Mouse (Mus musculus): ENCODE data around the gene Fbxo46. TPM values are rescaled to one million over a fixed set of nuclear protein-coding genes. Genes with fewer than 3 reads are reported as not detected.

Gene Fbxo46
- polyA plus RNA-seq, 1 experiment from 2014 or later: 11.6 TPM

GRCm38 (mm10) chr7:19179173-19179572 is 59.5 kb downstream of the Fbxo46 start:
- peak; percentile 82 for DNase-seq
- Histone ChIP-seq H3K4me2 (peak overlapping the region; percentile 48), H3K27ac (ENCODE audit: low read depth) (no peak overlapping the region), H3K9me3 (ENCODE audit: low read depth, low read length) (peaks cover 8% of the 10 kb centered on the region; the same call in 1 of the 2 replicates), H3K4me1 (ENCODE audit: insufficient read depth) (no peaks in the 10 kb centered on the region; the same call in 1 of the 2 replicates), H3K27me3 (ENCODE audit: insufficient read depth, low read length) (peaks cover 59% of the 10 kb centered on the region), H3K4me3 (ENCODE audit: low read depth, low read length) (peak overlapping the region; percentile 14), H3K36me3 (ENCODE audit: insufficient read depth) (no peaks in the 10 kb centered on the region; the same call in 1 of the 2 replicates), H3K9ac (no peak overlapping the region)
- 0 out of 2 replicates have a peak, but pooled peaks have one; percentile 0 for ATAC-seq (ENCODE audit: insufficient read depth)
- WGBS: 1% methylated on average over 30 of the region's 32 CpGs
- TF ChIP-seq CTCF (IDR thresholded peaks at IDR 0.05; ENCODE audit: low read depth): peak; percentile 70

DNA sequence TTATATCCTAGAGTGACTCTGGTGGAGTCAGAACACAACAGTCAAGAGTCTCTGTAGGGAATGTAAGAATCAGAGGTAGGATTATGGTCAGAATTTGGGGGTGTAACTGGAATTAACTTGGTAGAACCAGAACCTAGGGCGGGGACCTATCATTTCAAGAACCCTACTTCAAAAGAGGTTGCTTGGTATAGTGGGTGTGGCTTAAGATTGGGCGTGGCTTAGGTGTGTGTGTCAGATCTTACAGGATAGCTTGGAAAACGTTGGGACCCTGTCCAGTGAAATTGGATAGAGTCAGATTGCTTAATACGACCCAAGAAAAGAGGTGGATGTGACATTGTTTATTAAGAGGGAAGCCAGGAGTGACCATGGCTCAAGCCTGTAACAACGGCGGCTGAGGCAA is 60.3 kb downstream of the Fbxo46 start:
- Histone ChIP-seq H3K27me3 (ENCODE audit: insufficient read depth, low read length) (peaks cover 56% of the 10 kb centered on the region), H3K4me1 (ENCODE audit: insufficient read depth) (no peaks in the 10 kb centered on the region; the same call in 1 of the 2 replicates), H3K27ac (ENCODE audit: low read depth) (no peak overlapping the region), H3K36me3 (ENCODE audit: insufficient read depth) (peaks cover 4% of the 10 kb centered on the region; the same call in 1 of the 2 replicates), H3K4me3 (ENCODE audit: low read depth, low read length) (peak overlapping the region; percentile 14; the same call in 1 of the 2 replicates), H3K9ac (no peak overlapping the region), H3K9me3 (ENCODE audit: low read depth, low read length) (peaks cover 8% of the 10 kb centered on the region; the same call in 1 of the 2 replicates), H3K4me2 (peak overlapping the region; percentile 48; the same call in 1 of the 2 replicates)
- ATAC-seq (ENCODE audit: insufficient read depth): no peak
- no peak for DNase-seq
- TF ChIP-seq CTCF (IDR thresholded peaks at IDR 0.05; ENCODE audit: low read depth): no peak
- 34% methylated on average over 6 of the region's 6 CpGs for WGBS

DNA sequence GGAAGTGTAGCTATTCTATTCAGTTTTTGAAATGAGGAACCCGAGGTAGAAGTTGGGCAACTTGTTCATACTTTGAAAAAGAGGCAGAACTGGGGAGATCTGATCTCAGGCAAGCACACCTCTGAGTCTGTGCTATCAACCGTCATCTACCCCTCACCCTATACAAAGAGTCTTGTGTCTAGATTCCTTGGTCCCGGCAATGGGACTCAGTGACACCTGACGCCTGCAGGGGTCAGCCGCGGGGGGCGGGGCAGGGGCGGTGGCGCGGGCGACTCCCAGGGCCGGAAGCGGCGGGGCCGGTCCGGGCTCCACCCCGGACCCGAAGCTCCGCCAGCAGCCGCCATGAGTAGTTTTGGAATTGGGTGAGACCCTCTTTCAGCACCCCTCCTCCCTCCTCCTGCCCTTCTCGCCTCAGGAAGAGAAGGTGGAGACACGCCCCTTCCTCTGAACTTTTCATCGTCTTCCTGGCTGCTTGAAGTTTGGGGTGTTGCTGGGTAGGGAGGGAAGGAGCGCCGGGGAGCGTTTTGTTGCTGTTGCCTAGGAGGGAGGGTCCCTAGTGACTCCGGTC is 61.3 kb downstream of the Fbxo46 start:
- Histone ChIP-seq H3K9ac (peak overlapping the region; percentile 65), H3K4me2 (peak overlapping the region; percentile 69), H3K27me3 (ENCODE audit: insufficient read depth, low read length) (peaks cover 49% of the 10 kb centered on the region), H3K9me3 (ENCODE audit: low read depth, low read length) (peaks cover 5% of the 10 kb centered on the region; the same call in 1 of the 2 replicates), H3K36me3 (ENCODE audit: insufficient read depth) (peaks cover 7% of the 10 kb centered on the region; the same call in 1 of the 2 replicates), H3K27ac (ENCODE audit: low read depth) (0 out of 2 replicates have a peak overlapping the region, but pooled peaks have one; percentile 21), H3K4me1 (ENCODE audit: insufficient read depth) (no peaks in the 10 kb centered on the region; the same call in 1 of the 2 replicates), H3K4me3 (ENCODE audit: low read depth, low read length) (peak overlapping the region; percentile 61)
- ATAC-seq (ENCODE audit: insufficient read depth): peak; percentile 55
- TF ChIP-seq CTCF (IDR thresholded peaks at IDR 0.05; ENCODE audit: low read depth): no peak
- peak; percentile 66 for DNase-seq
- WGBS: under 1% methylated on average over 26 of the region's 27 CpGs

GRCm38 (mm10) chr7:19184250-19184649 is 64.6 kb downstream of the Fbxo46 start:
- 89% methylated on average over 2 of the region's 2 CpGs for WGBS
- Histone ChIP-seq H3K9me3 (ENCODE audit: low read depth, low read length) (no peaks in the 10 kb centered on the region), H3K36me3 (ENCODE audit: insufficient read depth) (peaks cover 10% of the 10 kb centered on the region; the same call in 1 of the 2 replicates), H3K4me1 (ENCODE audit: insufficient read depth) (no peaks in the 10 kb centered on the region; the same call in 1 of the 2 replicates), H3K27me3 (ENCODE audit: insufficient read depth, low read length) (peaks cover 17% of the 10 kb centered on the region), H3K9ac (no peak overlapping the region), H3K4me2 (no peak overlapping the region), H3K4me3 (ENCODE audit: low read depth, low read length) (no peak overlapping the region), H3K27ac (ENCODE audit: low read depth) (no peak overlapping the region)
- TF ChIP-seq CTCF (IDR thresholded peaks at IDR 0.05; ENCODE audit: low read depth): no peak
- DNase-seq (no peak), ATAC-seq (ENCODE audit: insufficient read depth) (no peak)

- no peak overlapping the region for H3K4me2 ChIP-seq
- peaks cover 10% of the 10 kb centered on the region; the same call in 1 of the 2 replicates for H3K36me3 ChIP-seq (ENCODE audit: insufficient read depth)
- no peaks in the 10 kb centered on the region for H3K9me3 ChIP-seq (ENCODE audit: low read depth, low read length)
- ATAC-seq (ENCODE audit: insufficient read depth): no peak
- H3K9ac ChIP-seq: no peak overlapping the region
- no peak overlapping the region for H3K4me3 ChIP-seq (ENCODE audit: low read depth, low read length)
- H3K4me1 ChIP-seq (ENCODE audit: insufficient read depth): no peaks in the 10 kb centered on the region; the same call in 1 of the 2 replicates
- H3K27ac ChIP-seq (ENCODE audit: low read depth): no peak overlapping the region
- DNase-seq: peak; percentile 39
- TF ChIP-seq CTCF (IDR thresholded peaks at IDR 0.05; ENCODE audit: low read depth): no peak
- 72% methylated on average over 6 of the region's 6 CpGs for WGBS
- H3K27me3 ChIP-seq (ENCODE audit: insufficient read depth, low read length): peaks cover 12% of the 10 kb centered on the region
These were observed 65.1 kb downstream of the Fbxo46 start for GRCm38 (mm10) chr7:19184758-19185157.

MicroRNAs encoded within 50 kb of the gene (microRNA counts, 519-probe panel; counts per million panel counts)
- 1,287 counts per million, percentile 6 among the panel's probes with 10 or more counts for microRNA mmu-miR-330

Small RNA genes within 50 kb of the gene (microRNA-seq; reads per million reads assigned to microRNA genes)
- gene Mir3100 (ENCODE audit: borderline number of aligned reads) (not detected), gene Mir330 (ENCODE audit: borderline number of aligned reads) (185 reads per million, percentile 56 among the genes with 10 or more reads in this experiment)

Other genes starting within 250 kb of the Fbxo46 start
- gene Pglyrp1, start 248.5 kb upstream of the Fbxo46 start, polyA plus RNA-seq (2014; fragmentation: Nextera tagmentation; extraction: Ambion mirVana): 2.5 and 2.6 TPM in 2 replicates
- gene Ccdc61, start 209.4 kb upstream of the Fbxo46 start, polyA plus RNA-seq (2014; fragmentation: Nextera tagmentation; extraction: Ambion mirVana): 20.4 and 24.7 TPM in 2 replicates
- gene Nova2, start 194.0 kb upstream of the Fbxo46 start, polyA plus RNA-seq (2014; fragmentation: Nextera tagmentation; extraction: Ambion mirVana): 1.2 TPM in 2 replicates
- gene Nanos2, start 132.5 kb upstream of the Fbxo46 start, polyA plus RNA-seq (2014; fragmentation: Nextera tagmentation; extraction: Ambion mirVana): not detected in 2 replicates
- 3.7 and 4.8 TPM in 2 replicates for gene Mypop, start 128.6 kb upstream of the Fbxo46 start, polyA plus RNA-seq (2014; fragmentation: Nextera tagmentation; extraction: Ambion mirVana)
- 27.3 and 35.0 TPM in 2 replicates for gene Irf2bp1, start 115.8 kb upstream of the Fbxo46 start, polyA plus RNA-seq (2014; fragmentation: Nextera tagmentation; extraction: Ambion mirVana)
- 2.2 and 2.3 TPM in 2 replicates for gene Foxa3, start 96.3 kb upstream of the Fbxo46 start, polyA plus RNA-seq (2014; fragmentation: Nextera tagmentation; extraction: Ambion mirVana)
- 22.9 and 26.8 TPM in 2 replicates for gene Sympk, start 95.5 kb upstream of the Fbxo46 start, polyA plus RNA-seq (2014; fragmentation: Nextera tagmentation; extraction: Ambion mirVana)
- gene Rsph6a, start 65.2 kb upstream of the Fbxo46 start, polyA plus RNA-seq (2014; fragmentation: Nextera tagmentation; extraction: Ambion mirVana): not detected in 2 replicates
- gene Dmwd, start 43.6 kb upstream of the Fbxo46 start, polyA plus RNA-seq (2014; fragmentation: Nextera tagmentation; extraction: Ambion mirVana): 18.5 and 19.2 TPM in 2 replicates
- 20.9 and 23.0 TPM in 2 replicates for gene Dmpk, start 36.0 kb upstream of the Fbxo46 start, polyA plus RNA-seq (2014; fragmentation: Nextera tagmentation; extraction: Ambion mirVana)
- gene Six5, start 25.3 kb upstream of the Fbxo46 start, polyA plus RNA-seq (2014; fragmentation: Nextera tagmentation; extraction: Ambion mirVana): 11.6 and 12.7 TPM in 2 replicates
- gene Gm4969, start 1.5 kb upstream of the Fbxo46 start, polyA plus RNA-seq (2014; fragmentation: Nextera tagmentation; extraction: Ambion mirVana): 3.0 and 4.0 TPM in 2 replicates
- gene Qpctl, start 29.4 kb downstream of the Fbxo46 start, polyA plus RNA-seq (2014; fragmentation: Nextera tagmentation; extraction: Ambion mirVana): 12.5 and 13.1 TPM in 2 replicates
- gene Snrpd2, start 29.9 kb downstream of the Fbxo46 start, polyA plus RNA-seq (2014; fragmentation: Nextera tagmentation; extraction: Ambion mirVana): 158 and 161 TPM in 2 replicates
- gene Gipr, start 46.3 kb downstream of the Fbxo46 start, polyA plus RNA-seq (2014; fragmentation: Nextera tagmentation; extraction: Ambion mirVana): 0.26 and 0.85 TPM in 2 replicates
- gene Eml2, start 56.6 kb downstream of the Fbxo46 start, polyA plus RNA-seq (2014; fragmentation: Nextera tagmentation; extraction: Ambion mirVana): 2.6 and 2.7 TPM in 2 replicates
- gene Gpr4, start 92.7 kb downstream of the Fbxo46 start, polyA plus RNA-seq (2014; fragmentation: Nextera tagmentation; extraction: Ambion mirVana): 1.6 and 2.2 TPM in 2 replicates
- gene Opa3, start 108.5 kb downstream of the Fbxo46 start, polyA plus RNA-seq (2014; fragmentation: Nextera tagmentation; extraction: Ambion mirVana): 38.0 and 39.4 TPM in 2 replicates
- gene Vasp, start 152.0 kb downstream of the Fbxo46 start, polyA plus RNA-seq (2014; fragmentation: Nextera tagmentation; extraction: Ambion mirVana): 88.9 and 95.3 TPM in 2 replicates
- not detected in 2 replicates for gene Ppm1n, start 160.2 kb downstream of the Fbxo46 start, polyA plus RNA-seq (2014; fragmentation: Nextera tagmentation; extraction: Ambion mirVana)
- 8.0 and 9.1 TPM in 2 replicates for gene Rtn2, start 162.8 kb downstream of the Fbxo46 start, polyA plus RNA-seq (2014; fragmentation: Nextera tagmentation; extraction: Ambion mirVana)
- gene Fosb, start 190.2 kb downstream of the Fbxo46 start, polyA plus RNA-seq (2014; fragmentation: Nextera tagmentation; extraction: Ambion mirVana): not detected in 2 replicates
- gene Ercc1, start 224.9 kb downstream of the Fbxo46 start, polyA plus RNA-seq (2014; fragmentation: Nextera tagmentation; extraction: Ambion mirVana): 88.6 and 90.5 TPM in 2 replicates
- 21.3 and 24.2 TPM in 2 replicates for gene Cd3eap, start 239.6 kb downstream of the Fbxo46 start, polyA plus RNA-seq (2014; fragmentation: Nextera tagmentation; extraction: Ambion mirVana)
- gene Ppp1r13l, start 239.9 kb downstream of the Fbxo46 start, polyA plus RNA-seq (2014; fragmentation: Nextera tagmentation; extraction: Ambion mirVana): 5.4 and 7.9 TPM in 2 replicates

Measured in lung, embryonic 14.5 days (tissue).